Mouse (Mus musculus) urinary bladder, postnatal 10 days (tissue): ENCODE data around the gene Bmi1.

Source experiments
- DNase-seq: peaks from one replicate; pipeline ENCODE4 v3.0.0; 2022; ENCODE audit warnings: low spot score

The Bmi1 gene

DNA sequence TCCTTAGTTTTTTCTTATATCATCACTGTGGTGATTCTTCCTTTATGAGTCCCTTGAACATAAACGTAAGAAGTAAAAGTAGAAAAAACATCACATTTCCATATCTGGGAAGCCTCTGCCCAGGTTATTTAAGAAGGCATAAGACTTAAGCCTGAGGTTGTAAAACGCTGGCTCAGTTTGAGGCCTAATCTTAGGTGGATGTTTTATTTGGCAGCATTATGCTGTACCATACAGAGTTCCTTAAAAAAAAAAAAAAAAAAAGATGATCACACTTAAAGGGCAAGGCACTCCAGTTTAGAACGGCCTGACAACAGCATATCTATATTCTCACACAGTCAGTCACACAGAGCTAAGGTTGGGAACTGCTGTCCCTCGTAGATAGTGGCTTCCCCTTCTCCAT, 49.1 kb downstream of the Bmi1 start:
- DNase-seq = no peak

DNA sequence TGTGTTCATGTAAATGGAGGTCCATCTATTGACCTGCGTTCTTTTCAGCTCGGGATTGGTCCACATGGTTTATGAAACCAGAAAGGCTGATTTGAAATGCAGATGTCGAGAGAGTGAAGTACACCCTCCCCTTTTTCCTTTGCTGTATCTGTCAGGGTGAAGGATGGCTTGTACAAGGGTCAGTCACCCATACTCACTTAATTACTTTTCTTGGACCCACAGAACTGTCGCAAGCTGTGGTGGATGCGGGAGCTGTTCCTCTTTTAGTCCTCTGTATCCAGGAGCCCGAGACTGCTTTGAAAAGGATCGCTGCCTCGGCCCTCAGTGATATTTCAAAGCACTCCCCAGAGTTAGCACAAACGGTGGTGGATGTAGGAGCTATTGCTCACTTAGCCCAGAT, 54.9 kb downstream of the Bmi1 start:
- no peak for DNase-seq

DNA sequence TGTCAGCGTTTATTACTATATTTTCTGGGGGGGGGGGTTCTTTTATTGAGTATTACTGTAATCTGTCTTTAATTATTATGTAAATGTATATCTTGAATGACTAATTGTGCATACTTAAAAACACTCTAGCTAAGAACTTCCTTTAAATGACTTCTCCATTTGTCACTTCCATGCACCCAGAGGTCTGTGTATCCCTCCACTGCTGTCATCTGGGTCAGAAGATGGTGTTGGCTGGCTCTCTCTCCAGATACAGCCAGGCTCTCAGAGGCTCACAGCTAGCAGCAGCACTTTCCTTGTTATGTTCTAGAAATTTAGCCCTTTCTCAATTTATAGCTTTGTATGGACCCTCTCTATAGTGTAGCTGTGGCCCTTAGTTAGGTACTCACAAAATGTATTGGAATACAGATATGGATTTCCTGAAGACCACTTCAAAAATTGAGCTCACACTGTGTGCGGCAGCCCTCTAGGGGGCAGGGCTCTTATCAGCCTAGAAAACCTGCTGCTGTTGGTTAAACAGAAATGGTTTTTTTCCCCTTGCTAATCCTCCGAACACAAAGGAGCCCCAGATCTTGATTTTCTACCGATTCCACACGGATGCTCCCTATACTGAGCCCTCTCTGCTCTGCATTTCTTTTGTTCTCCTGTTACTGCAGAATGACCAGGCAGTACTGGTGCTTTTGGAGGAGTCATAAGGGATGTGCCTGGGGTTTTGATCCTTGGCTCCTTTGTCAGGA, 57.7 kb downstream of the Bmi1 start:
- DNase-seq = no peak
